Mouse (Mus musculus) kidney, postnatal 14 days (tissue): ENCODE measurements around the gene Smbd1.

Experiments
- DNase-seq: peaks from one replicate; pipeline ENCODE4 v3.0.0; 2022; ENCODE audit warnings: mixed read lengths

Gene Smbd1

GRCm38 (mm10) chr16:32810321-32810720 is at the start of gene Smbd1:
Gene Smbd1 (minus strand): TSS chr16:32810477.
- no peak for DNase-seq

- peak; percentile 26 for DNase-seq
These were observed 48.7 kb upstream of the Smbd1 start for GRCm38 (mm10) chr16:32858771-32859636.

DNA sequence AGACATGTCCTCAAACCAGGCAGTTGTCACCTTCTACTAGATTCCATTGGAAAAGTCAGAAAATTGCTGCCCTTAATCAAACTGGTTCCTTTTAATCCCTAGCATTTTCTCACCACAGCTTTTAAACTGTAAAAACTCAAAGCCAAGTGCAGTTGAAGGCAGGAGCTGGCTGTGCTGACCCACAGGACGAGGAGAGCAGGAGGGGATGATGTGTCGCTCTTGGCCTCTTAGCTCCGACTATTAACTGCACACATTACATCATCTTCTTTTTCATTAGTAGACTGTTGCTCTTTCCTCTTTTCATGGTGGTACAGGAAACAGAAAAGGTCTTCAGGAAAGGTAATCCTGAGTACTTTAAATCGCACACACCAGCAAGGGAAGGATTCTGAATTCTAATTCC is 48.1 kb upstream of the Smbd1 start:
- DNase-seq, result no peak

DNA sequence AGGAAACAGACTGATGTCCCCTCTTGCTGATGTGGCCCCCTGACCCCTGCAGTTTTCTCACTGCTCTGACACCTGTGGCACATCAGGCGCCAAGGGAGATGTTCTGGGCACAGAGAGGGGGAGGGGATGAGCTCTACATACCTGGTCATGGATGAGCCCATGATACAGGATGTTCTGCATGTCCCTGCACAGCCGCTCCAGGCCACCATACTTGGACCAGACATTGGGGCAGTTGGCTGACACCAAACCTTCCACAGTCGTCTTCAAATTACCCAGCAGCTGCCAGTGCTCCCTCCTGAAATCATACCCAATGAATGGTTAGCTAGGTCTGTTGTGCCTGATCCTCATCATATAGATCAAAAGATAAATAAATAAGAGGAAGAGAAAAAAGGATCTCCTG is 46.5 kb upstream of the Smbd1 start:
- DNase-seq, result no peak

GRCm38 (mm10) chr16:32854050-32854571 is 43.8 kb upstream of the Smbd1 start:
- peak; percentile 11 for DNase-seq

GRCm38 (mm10) chr16:32853492-32854049 is 43.3 kb upstream of the Smbd1 start:
- DNase-seq, result peak; percentile 32

- DNase-seq, result peak; percentile 56
These were observed 39.0 kb upstream of the Smbd1 start for GRCm38 (mm10) chr16:32849042-32849830.

DNA sequence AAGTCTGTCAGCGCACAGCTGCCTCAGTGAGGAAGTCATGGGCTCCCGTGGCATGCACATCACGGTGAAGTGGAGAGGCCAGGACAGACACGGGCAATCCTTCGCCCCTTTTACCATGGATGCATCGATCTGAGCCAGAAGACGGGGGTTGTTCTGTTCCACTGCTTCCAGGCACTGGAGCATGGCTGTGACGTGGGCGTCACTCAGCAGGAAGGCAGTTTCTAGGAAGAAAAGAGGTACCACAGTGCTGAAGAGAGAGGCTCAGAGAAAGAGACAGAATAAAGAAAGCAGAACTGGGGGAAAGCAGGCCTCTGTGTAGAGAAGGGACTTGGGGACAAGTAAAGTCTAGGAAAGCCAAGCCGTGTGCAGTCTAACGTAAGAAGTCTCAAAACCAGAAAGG is 36.8 kb upstream of the Smbd1 start:
- no peak for DNase-seq

GRCm38 (mm10) chr16:32831501-32831900 is 21.2 kb upstream of the Smbd1 start:
- no peak for DNase-seq

DNA sequence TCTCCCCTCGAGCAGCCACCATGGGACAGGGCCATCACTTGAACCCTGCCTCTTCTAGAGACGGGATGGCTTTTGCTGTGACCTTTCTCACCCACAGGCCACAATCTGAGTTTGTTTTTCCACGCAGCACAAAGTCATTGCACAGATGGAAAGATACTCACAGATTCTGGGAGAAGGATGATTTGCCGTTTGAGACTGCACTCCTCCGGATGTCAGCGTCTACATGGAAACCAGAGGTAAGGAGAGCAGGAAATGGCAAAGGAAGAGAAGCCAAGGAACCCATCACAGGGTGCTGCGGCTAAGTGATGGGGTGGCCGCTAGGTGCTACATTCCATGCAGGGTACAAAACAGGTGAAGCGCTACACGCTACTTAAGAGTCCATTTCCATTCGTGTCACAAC is 18.8 kb upstream of the Smbd1 start:
- DNase-seq, result no peak

- no peak for DNase-seq
These were observed 16.2 kb upstream of the Smbd1 start for GRCm38 (mm10) chr16:32826521-32826920.

DNA sequence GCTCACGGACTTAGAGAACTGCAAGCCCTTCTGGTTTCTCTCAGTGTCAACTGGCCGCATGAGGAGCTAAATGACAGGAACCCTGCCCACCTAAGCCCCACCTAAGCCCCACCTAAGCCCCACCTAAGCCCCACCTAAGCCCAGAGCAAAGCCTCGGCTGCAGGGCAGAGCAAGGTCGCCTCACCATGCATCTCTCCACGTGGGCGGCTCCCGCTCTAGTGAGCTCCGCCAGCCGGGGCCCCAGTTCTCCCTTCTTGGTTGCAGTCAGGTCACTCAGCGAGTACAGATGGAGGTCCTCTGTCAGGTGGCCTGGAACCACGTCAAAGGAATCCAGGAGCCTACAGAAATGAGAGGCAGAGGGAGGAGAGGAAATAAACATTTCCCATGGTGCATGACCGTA is 15.1 kb upstream of the Smbd1 start:
- no peak for DNase-seq

- no peak for DNase-seq
These were observed 13.8 kb upstream of the Smbd1 start for GRCm38 (mm10) chr16:32824061-32824460.

GRCm38 (mm10) chr16:32823487-32823886 is 13.2 kb upstream of the Smbd1 start:
- no peak for DNase-seq

GRCm38 (mm10) chr16:32822881-32823280 is 12.6 kb upstream of the Smbd1 start:
- no peak for DNase-seq

GRCm38 (mm10) chr16:32822450-32822827 is 12.2 kb upstream of the Smbd1 start:
- DNase-seq, result no peak

DNA sequence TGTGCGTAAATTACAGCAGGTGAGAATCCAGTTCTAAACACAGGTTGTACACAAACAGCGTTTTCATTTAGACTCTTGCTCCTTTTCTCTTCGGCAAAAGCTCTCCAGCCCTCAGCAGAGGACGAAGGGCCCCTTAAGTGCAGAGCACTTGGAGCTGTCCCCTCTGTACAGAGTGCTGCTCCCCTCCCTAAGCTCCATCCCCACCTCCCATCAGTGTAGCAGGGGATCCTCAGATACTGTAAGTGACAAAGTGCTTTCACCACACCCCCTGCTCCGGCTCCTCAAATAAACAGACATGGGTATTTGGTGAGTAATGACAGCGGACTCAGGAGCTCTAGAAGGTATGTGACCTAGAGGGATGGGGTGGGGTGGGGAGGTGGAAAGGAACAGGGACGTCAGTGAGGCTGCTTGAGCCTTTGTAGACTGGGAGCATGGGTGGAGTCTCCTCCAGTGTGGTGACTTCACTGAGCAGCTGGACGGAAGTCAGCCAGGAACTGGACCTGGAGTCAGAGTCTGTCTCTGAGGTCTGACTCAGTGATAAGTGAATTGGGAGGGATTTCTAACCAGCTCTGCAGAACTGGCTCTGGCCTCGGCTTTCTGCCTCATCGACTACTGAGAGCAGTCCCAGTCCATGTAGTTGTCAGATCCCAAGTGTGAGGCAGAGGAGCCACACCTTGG is 11.6 kb upstream of the Smbd1 start:
- DNase-seq, result no peak

- DNase-seq, result no peak
These were observed 8.2 kb upstream of the Smbd1 start for GRCm38 (mm10) chr16:32818441-32818840.

- no peak for DNase-seq
These were observed 7.8 kb upstream of the Smbd1 start for GRCm38 (mm10) chr16:32818036-32818435.

GRCm38 (mm10) chr16:32815160-32815605 is 4.9 kb upstream of the Smbd1 start:
- DNase-seq, result peak; percentile 81

DNA sequence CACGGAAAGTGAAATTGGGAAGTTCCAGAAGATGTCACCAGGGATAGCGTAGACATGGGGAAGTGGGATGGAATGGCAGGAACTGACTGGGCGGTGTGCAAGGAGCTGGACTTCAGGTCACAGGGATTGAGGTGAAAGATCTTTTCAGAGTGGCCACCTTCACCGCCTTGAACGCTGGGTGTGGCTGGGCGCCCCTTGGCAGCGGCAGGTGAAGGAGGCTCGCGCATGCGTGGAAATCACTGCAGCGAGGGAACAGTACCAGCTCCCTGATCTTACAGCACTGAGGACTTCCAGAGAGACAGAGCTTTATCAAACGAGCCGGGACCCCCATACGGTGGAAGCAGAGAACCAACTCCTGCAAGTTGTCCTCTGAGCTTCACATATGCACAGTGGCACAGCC is 4.3 kb upstream of the Smbd1 start:
- DNase-seq, result peak; percentile 62

- DNase-seq, result no peak
These were observed 3.5 kb upstream of the Smbd1 start for GRCm38 (mm10) chr16:32813771-32814170.

- no peak for DNase-seq
These were observed 3.1 kb upstream of the Smbd1 start for GRCm38 (mm10) chr16:32813362-32813761.
